Mouse (Mus musculus) lung, adult 2 months (tissue): ENCODE measurements around the gene Ace.

Source experiments
- CTCF ChIP-seq: fragments of 200-500 bp; IDR thresholded peaks from 2 replicates; pipeline ENCODE4 v1.5.1; 2011; ENCODE audit warnings: mild to moderate bottlenecking, low read length, control low read depth; ENCODE audit not compliant: insufficient read depth
- POLR2A ChIP-seq: fragments of 200-500 bp; IDR thresholded peaks from 2 replicates; pipeline ENCODE4 v1.6.1; 2011; ENCODE audit warnings: low read depth, mild to moderate bottlenecking, control low read depth, low read length, borderline replicate concordance; ENCODE audit errors: extremely low read depth

DNA sequence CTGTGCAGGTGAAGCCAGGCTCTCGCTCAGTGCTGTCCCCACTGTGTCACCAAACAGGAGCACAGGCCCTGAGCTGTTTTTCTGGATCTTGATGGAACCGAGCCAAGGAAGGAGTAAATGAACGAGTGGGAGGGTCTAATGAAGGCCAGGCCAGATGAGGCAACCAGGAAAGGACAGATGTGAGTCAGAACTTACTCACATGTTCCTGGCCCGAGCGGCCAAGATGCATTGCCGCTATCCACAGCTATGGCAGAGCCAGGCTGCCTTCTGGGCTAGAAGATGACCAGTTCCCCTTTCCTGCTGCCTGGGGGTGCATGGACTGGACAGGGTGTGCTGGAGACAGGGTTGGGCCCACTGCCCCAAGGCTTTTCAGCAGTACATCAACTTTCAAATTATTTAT, 14.3 kb upstream of the Ace start:
- no peak for TF ChIP-seq CTCF
- no peak for TF ChIP-seq POLR2A
